Mouse (Mus musculus) heart, embryonic 11.5 days (tissue): ENCODE measurements at regions not wholly inside any gene's neighbourhood (a gene's known extent, or its start where the extent isn't known, plus 50 kb on each side); places are given as distances from the start of the nearest gene placed in this dataset.
A peak's percentile ranks its signal among the peaks of the same experiment; 100 is the strongest.
"Not testable (repeated sequence)": the region's sequence is repeated elsewhere in the genome, so short reads cannot be mapped to it uniquely, and the experiment has no call there.

ENCODE experiments used
- ATAC-seq: fragments of 200-750 bp; cut with Nextera tagmentation; replicated peaks from 2 replicates; pipeline ENCODE4 v1.8.0; 2017; ENCODE audit warnings: moderate library complexity; ENCODE audit not compliant: insufficient number of reproducible peaks, low FRiP score, low TSS enrichment
- H3K27ac ChIP-seq: fragments of 300-500 bp; sonication (generic); 2 replicates; pipeline ENCODE4 v1.5.1; 2014; ENCODE audit warnings: mild to moderate bottlenecking, low read depth, low read length
- H3K27me3 ChIP-seq: fragments of 300-500 bp; sonication (generic); 2 replicates; pipeline ENCODE4 v1.6.1; 2014; ENCODE audit warnings: mild to moderate bottlenecking, low read length, mixed read lengths; ENCODE audit not compliant: control insufficient read depth, insufficient read depth
- H3K36me3 ChIP-seq: fragments of 300-500 bp; sonication (generic); 2 replicates; pipeline ENCODE4 v1.6.1; 2014; ENCODE audit warnings: mild to moderate bottlenecking, low read length, moderate library complexity, mixed read lengths; ENCODE audit not compliant: control insufficient read depth, insufficient read depth
- H3K4me1 ChIP-seq: fragments of 300-500 bp; sonication (generic); 2 replicates; pipeline ENCODE4 v1.6.1; 2014; ENCODE audit warnings: low read length; ENCODE audit not compliant: control insufficient read depth, insufficient read depth
- H3K4me2 ChIP-seq: fragments of 300-500 bp; sonication (generic); 2 replicates; pipeline ENCODE4 v1.6.1; 2014; ENCODE audit warnings: mild to moderate bottlenecking, moderate library complexity
- H3K4me3 ChIP-seq: fragments of 300-500 bp; sonication (generic); 2 replicates; pipeline ENCODE4 v1.5.1; 2014; ENCODE audit warnings: low read depth, low read length
- H3K9ac ChIP-seq: fragments of 300-500 bp; sonication (generic); 2 replicates; pipeline ENCODE4 v1.6.1; 2014; ENCODE audit warnings: mild to moderate bottlenecking, low read depth, low read length, moderate library complexity
- H3K9me3 ChIP-seq: fragments of 300-500 bp; sonication (generic); replicated peaks from 2 replicates; pipeline ENCODE4 v1.6.1; 2016; ENCODE audit warnings: low read length; ENCODE audit not compliant: control insufficient read depth
- WGBS: fragments of 180-500 bp; shearing (Covaris S2); extraction: QIAGEN DNeasy Blood & Tissue Kit; methylation state at CpG from one replicate; pipeline ENCODE4 v1.1.7; 2014; ENCODE audit not compliant: insufficient replicate concordance; 5-methylcytosine and 5-hydroxymethylcytosine counted together

DNA sequence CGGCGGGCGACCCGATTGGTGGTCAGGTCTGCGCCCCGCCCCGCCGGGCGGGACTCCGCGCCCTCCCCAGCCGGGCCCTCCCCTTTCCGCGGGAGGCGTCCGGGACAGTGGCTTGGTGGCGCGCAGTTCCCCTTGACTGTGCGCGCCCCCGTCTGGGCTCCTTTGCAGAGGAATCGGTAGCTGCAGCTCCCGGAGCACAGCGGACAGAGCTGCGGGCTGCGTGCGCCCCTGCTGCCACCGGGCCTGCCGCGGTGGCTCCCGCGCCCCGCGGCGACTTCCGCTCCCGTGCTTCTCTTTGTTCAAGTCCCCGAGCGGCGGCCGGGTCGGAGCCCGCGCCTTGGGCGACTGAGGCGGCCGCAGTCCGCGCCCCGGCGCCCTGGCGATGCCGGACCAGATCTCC lies 566.6 kb upstream of the Gm21863 start:
- Histone ChIP-seq H3K4me3 (peak overlapping the region; percentile 41), H3K4me2 (peak overlapping the region; percentile 44), H3K9ac (0 out of 2 replicates have a peak overlapping the region, but pooled peaks have one; percentile 43)
- not testable (repeated sequence) for H3K36me3 ChIP-seq, H3K27ac ChIP-seq, H3K4me1 ChIP-seq, H3K27me3 ChIP-seq, ATAC-seq, H3K9me3 ChIP-seq
- 1% methylated on average over 32 of the region's 53 CpGs for WGBS
